Mouse (Mus musculus) left cerebral cortex, adult 11 months (tissue): Measurements from ENCODE around the gene Hic2.
"Not testable (repeated sequence)": the region's sequence is repeated elsewhere in the genome, so short reads cannot be mapped to it uniquely, and the experiment has no call there.

ENCODE experiments used
- DNase-seq: peaks from one replicate; pipeline ENCODE4 v3.0.0; 2022; ENCODE audit warnings: low spot score

Hic2 gene

GRCm38 (mm10) chr16:17232794-17233701, at the start of gene Hic2:
Hic2 (plus strand) TSS chr16:17233572.
- peak; percentile 84 for DNase-seq

- no peak for DNase-seq
Measured at GRCm38 (mm10) chr16:17185475-17185874, 47.9 kb upstream of the Hic2 start.

GRCm38 (mm10) chr16:17193823-17194222, 39.5 kb upstream of the Hic2 start:
- no peak for DNase-seq

- no peak for DNase-seq
Measured at GRCm38 (mm10) chr16:17200121-17200952, 33.0 kb upstream of the Hic2 start.

GRCm38 (mm10) chr16:17200953-17201707, 32.2 kb upstream of the Hic2 start:
- peak; percentile 71 for DNase-seq

DNA sequence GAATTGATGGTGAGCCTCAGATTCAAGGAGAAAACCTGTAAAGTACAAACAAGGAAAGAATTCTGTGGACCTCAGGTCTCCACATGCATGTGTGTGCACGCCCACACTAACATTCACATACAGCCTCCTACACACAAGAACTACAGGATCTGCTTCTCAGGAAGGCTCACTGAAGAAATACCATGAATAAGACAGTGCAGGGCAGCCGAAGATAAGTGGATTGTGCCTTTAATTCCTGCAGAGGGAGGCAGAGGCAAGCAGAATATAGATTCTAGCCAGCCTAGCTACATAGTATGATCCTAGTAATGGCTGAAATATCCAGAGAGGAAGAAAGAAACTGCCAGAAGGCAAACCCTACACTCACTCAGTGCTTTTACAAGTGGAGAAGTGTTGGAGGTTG, 31.4 kb upstream of the Hic2 start:
- DNase-seq = no peak

DNA sequence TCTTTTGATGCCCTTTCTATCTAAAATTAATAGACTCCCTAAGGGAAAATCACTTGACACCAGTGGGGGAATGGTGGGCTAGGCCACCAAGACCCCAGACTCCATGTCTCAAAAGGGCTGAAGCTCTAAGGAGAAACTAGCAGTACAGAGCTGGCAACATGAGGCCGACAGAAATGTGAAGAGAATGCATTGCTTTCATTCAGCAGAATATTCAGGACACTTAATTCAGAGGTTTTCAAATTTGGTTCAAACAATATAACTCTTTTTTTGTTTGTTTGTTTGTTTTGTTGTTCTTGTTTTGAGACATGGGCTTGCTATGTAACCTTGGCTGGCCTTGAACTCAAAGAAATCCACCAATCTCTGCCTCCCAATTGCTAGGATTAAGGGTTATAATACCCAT, 30.8 kb upstream of the Hic2 start, which contains the start of gene Ube2l3:
Gene Ube2l3, minus strand, starts transcription at position 101 of the 400 bp plus-strand sequence.
- no peak for DNase-seq

- DNase-seq = no peak
Measured at GRCm38 (mm10) chr16:17204990-17205389, 28.4 kb upstream of the Hic2 start.

- peak; percentile 74 for DNase-seq
Measured at GRCm38 (mm10) chr16:17208389-17209361, 24.7 kb upstream of the Hic2 start, which contains the start of gene Rimbp3. Rimbp3 (plus strand) TSS chr16:17208603.

DNA sequence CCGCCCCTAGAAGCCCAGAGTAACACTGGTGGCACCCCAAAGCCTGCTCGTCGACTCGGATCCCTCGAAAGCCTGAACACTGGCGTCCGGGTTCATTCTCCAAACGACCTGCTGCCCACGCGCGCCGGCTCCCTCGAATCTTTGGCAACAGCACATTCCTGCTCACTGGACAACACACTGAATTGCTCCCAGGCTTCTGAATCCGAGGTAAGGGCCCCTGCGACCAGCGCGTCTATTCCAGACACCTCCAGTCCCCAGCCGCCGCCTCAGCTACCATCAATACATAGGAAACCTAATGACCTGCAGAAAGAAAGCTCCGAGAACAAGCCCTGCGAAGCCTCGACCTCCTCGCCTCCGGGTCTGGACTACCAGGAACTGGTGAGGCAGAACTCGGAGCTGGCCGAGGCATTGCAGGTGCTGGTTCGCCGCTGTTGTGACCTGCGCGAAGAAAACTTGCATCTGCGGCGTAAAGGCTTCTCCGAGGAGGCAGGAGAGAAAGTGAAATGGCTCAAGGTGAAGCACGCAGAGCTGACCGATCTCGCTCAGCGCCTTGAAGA, 23.9 kb upstream of the Hic2 start:
- peak; percentile 6 for DNase-seq

DNA sequence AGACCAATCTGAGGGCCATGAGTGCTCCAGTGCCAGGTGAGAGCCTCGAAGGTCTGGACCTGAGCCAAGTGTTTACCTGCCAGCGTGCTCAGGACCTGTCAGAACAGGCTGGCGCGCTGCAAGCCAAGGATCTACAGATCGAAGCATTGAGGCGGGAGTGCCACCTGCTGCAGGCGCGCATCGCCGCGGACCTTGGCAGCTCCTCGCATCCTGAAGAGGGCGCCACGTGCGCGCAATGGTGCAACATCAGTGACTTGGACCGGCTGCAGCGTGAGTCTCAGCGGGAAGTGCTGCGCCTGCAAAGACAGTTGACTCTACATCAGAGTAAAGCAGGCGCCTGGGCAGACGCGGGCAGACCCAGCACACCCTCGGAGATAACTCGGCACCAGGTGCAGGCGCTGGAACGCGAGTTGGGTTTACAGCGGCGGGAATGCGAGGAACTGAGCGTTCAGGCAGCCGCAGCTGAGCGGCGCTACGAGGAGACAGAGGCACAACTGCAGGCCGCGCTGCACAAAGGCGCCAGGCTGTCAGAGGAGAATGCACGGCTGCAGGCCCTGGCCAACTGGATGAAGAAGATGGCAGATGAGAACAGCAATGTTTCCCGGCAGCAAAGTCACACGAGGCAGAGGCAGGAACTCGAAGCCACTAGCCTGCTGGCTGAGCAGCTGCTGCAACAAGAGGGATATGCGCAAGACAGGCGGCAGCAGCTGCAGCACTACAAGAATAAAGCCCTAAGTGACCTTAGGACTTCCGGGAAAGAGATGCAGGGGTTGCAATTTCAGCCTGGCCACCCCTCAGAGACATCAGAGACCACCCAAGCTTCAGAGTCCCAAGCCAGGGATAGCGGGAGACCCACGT, 23.2 kb upstream of the Hic2 start:
- DNase-seq = peak; percentile 83

- no peak for DNase-seq
Measured at GRCm38 (mm10) chr16:17216934-17217633, 16.3 kb upstream of the Hic2 start.

GRCm38 (mm10) chr16:17220127-17220733, 13.1 kb upstream of the Hic2 start:
- no peak for DNase-seq

GRCm38 (mm10) chr16:17222197-17222596, 11.2 kb upstream of the Hic2 start:
- DNase-seq = peak; percentile 73

GRCm38 (mm10) chr16:17225584-17225983, 7.8 kb upstream of the Hic2 start:
- DNase-seq = no peak

DNA sequence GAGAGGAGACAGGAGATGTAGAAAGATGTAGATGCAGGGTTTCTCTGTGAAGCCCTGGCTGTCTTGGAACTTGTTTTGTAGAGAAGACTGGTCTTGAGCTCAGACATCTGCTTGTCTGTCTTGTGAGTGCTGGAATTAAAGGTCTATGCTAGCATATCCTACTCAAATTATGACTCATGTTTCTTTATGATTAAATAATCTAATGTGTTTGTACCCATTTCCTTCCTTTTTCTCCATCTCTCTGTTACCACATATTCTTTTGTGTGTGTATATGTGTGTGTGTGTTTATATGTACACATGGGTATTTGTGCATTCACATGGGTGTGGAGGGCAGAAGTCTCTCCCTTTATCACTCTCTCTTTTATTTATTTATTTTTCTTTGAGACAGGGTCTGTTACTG, 6.9 kb upstream of the Hic2 start:
- no peak for DNase-seq

- DNase-seq = not testable (repeated sequence)
Measured at GRCm38 (mm10) chr16:17231523-17231922, 1.8 kb upstream of the Hic2 start.
